Mouse (Mus musculus): ENCODE data around the gene Crygb. TPM values are rescaled to one million over a fixed set of nuclear protein-coding genes. Genes with fewer than 3 reads are reported as not detected.
"Not testable (repeated sequence)": the region's sequence is repeated elsewhere in the genome, so short reads cannot be mapped to it uniquely, and the experiment has no call there.

Gene Crygb
- polyA plus RNA-seq, 1 experiment from 2014 or later, result 0.99 TPM

DNA sequence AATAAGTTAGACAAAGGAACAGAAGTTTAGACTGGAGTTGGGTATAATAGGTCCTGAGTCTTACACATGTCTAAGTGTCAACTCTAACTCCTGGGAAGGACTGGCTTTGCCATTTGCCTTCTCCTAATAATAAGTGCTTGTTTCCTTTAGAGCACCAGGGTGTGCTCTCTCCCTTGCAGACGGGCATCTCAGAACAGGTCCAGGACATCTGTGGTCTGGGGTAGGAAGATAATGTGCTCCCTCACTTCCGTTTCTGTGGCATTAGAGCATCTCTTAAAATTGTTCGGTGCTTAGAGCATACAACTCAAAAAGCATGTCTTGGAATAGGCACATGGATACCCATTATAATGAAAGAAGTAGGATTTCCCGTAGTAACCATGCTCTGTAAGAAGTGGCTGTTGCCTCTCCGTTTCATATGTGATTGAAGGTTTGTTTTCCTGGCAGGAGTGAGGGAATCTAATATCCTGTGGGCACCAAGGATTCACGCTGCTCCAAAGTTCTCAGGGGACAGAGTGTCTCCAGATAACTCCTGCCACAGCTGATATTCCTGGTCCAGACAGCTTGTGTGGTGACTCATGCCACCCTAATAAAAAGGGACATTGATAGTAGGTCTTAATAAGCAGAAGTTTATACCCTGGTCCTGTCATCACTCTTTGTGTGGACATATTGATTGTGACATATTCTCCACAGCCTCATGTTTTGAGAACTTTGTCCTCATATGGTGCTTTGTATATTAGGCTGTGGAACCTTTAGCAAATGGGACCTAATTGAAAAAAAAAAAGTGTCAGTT is 6.7 kb upstream of the Crygb start:
- H3K9ac ChIP-seq, result no peak overlapping the region
- ATAC-seq (ENCODE audit: low FRiP score) (no peak), DNase-seq (ENCODE audit: low spot score) (no peak)
- no peaks in the 10 kb centered on the region for H3K36me3 ChIP-seq (replicated peaks; ENCODE audit: control insufficient read depth, insufficient read depth)
- 80% methylated on average over 6 of the region's 6 CpGs for WGBS
- H3K4me2 ChIP-seq (replicated peaks), result no peak overlapping the region
- H3K4me1 ChIP-seq (replicated peaks; ENCODE audit: control insufficient read depth, insufficient read depth, low read length), result no peaks in the 10 kb centered on the region
- no peak overlapping the region for H3K27ac ChIP-seq
- H3K9me3 ChIP-seq (ENCODE audit: control insufficient read depth, low read length), result no peaks in the 10 kb centered on the region
- no peaks in the 10 kb centered on the region for H3K27me3 ChIP-seq (ENCODE audit: control insufficient read depth, insufficient read depth, low read length)
- H3K4me3 ChIP-seq (replicated peaks; ENCODE audit: low read length), result no peak overlapping the region

- no peak overlapping the region for H3K27ac ChIP-seq
- DNase-seq (ENCODE audit: low spot score) (peak; percentile 40), ATAC-seq (ENCODE audit: low FRiP score) (no peak)
- H3K36me3 ChIP-seq (replicated peaks; ENCODE audit: control insufficient read depth, insufficient read depth), result no peaks in the 10 kb centered on the region
- H3K4me1 ChIP-seq (replicated peaks; ENCODE audit: control insufficient read depth, insufficient read depth, low read length), result no peaks in the 10 kb centered on the region
- H3K9ac ChIP-seq, result no peak overlapping the region
- no peaks in the 10 kb centered on the region for H3K27me3 ChIP-seq (ENCODE audit: control insufficient read depth, insufficient read depth, low read length)
- no peak overlapping the region for H3K4me2 ChIP-seq (replicated peaks)
- 21% methylated on average over 5 of the region's 5 CpGs for WGBS
- no peak overlapping the region for H3K4me3 ChIP-seq (replicated peaks; ENCODE audit: low read length)
- H3K9me3 ChIP-seq (ENCODE audit: control insufficient read depth, low read length), result no peaks in the 10 kb centered on the region
Measured at GRCm38 (mm10) chr1:65075607-65076006, 6.5 kb downstream of the Crygb start.

GRCm38 (mm10) chr1:65073589-65073988 is 8.5 kb downstream of the Crygb start, which contains the start of gene Crygc:
Gene Crygc, minus strand, starts transcription at chr1:65073689.
- DNase-seq (ENCODE audit: low spot score), result no peak
- Histone ChIP-seq H3K4me3 (replicated peaks; ENCODE audit: low read length) (no peak within 1 kb of the TSS), H3K4me2 (replicated peaks) (no peak within 1 kb of the TSS), H3K4me1 (replicated peaks; ENCODE audit: control insufficient read depth, insufficient read depth, low read length) (no peaks in the 10 kb centered on the region), H3K27ac (no peak within 1 kb of the TSS), H3K9me3 (ENCODE audit: control insufficient read depth, low read length) (no peaks in the 10 kb centered on the region), H3K36me3 (replicated peaks; ENCODE audit: control insufficient read depth, insufficient read depth) (no peaks in the 10 kb centered on the region), H3K27me3 (ENCODE audit: control insufficient read depth, insufficient read depth, low read length) (no peaks in the 10 kb centered on the region), H3K9ac (no peak within 1 kb of the TSS)
- WGBS, result 64% methylated on average over 6 of the region's 6 CpGs
- ATAC-seq (ENCODE audit: low FRiP score), result no peak

DNA sequence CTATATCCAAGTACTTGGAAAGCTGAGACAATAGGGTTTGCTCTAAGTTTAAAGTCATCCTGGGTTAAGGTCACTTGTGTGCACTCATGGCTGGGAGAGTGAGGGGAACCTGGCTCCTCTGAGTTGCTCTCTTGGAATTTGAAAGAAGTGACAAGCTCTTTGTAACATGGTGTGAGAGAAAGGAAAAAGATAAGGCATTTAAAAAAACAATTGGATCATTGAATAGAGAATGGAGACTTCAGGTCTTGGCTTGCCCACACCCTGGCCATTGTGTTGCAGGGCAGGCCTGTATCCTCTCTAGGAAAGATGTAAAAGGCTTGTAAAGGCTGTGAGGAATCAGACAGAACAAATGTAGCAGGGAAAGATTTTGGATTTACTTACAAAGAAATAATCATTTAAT is 14.2 kb downstream of the Crygb start:
- H3K27me3 ChIP-seq (ENCODE audit: control insufficient read depth, insufficient read depth, low read length), result no peaks in the 10 kb centered on the region
- H3K36me3 ChIP-seq (replicated peaks; ENCODE audit: control insufficient read depth, insufficient read depth), result no peaks in the 10 kb centered on the region
- H3K4me2 ChIP-seq (replicated peaks), result no peak overlapping the region
- H3K27ac ChIP-seq, result no peak overlapping the region
- no peak for DNase-seq (ENCODE audit: low spot score)
- H3K4me1 ChIP-seq (replicated peaks; ENCODE audit: control insufficient read depth, insufficient read depth, low read length), result no peaks in the 10 kb centered on the region
- no peak overlapping the region for H3K4me3 ChIP-seq (replicated peaks; ENCODE audit: low read length)
- no peaks in the 10 kb centered on the region for H3K9me3 ChIP-seq (ENCODE audit: control insufficient read depth, low read length)
- no peak for ATAC-seq (ENCODE audit: low FRiP score)
- H3K9ac ChIP-seq, result no peak overlapping the region

GRCm38 (mm10) chr1:65064201-65064600 is 17.9 kb downstream of the Crygb start:
- ATAC-seq (ENCODE audit: low FRiP score) (no peak), DNase-seq (ENCODE audit: low spot score) (no peak)
- Histone ChIP-seq H3K9me3 (ENCODE audit: control insufficient read depth, low read length) (no peaks in the 10 kb centered on the region), H3K4me3 (replicated peaks; ENCODE audit: low read length) (no peak overlapping the region), H3K9ac (no peak overlapping the region), H3K4me1 (replicated peaks; ENCODE audit: control insufficient read depth, insufficient read depth, low read length) (no peaks in the 10 kb centered on the region), H3K36me3 (replicated peaks; ENCODE audit: control insufficient read depth, insufficient read depth) (no peaks in the 10 kb centered on the region), H3K27ac (no peak overlapping the region), H3K27me3 (ENCODE audit: control insufficient read depth, insufficient read depth, low read length) (no peaks in the 10 kb centered on the region), H3K4me2 (replicated peaks) (no peak overlapping the region)
- 84% methylated on average over 15 of the region's 15 CpGs for WGBS

- no peak for ATAC-seq (ENCODE audit: low FRiP score)
- Histone ChIP-seq H3K27ac (no peak within 1 kb of the TSS), H3K4me1 (replicated peaks; ENCODE audit: control insufficient read depth, insufficient read depth, low read length) (no peaks in the 10 kb centered on the region), H3K4me2 (replicated peaks) (no peak within 1 kb of the TSS), H3K36me3 (replicated peaks; ENCODE audit: control insufficient read depth, insufficient read depth) (no peaks in the 10 kb centered on the region), H3K4me3 (replicated peaks; ENCODE audit: low read length) (no peak within 1 kb of the TSS), H3K9ac (no peak within 1 kb of the TSS), H3K9me3 (ENCODE audit: control insufficient read depth, low read length) (no peaks in the 10 kb centered on the region), H3K27me3 (ENCODE audit: control insufficient read depth, insufficient read depth, low read length) (no peaks in the 10 kb centered on the region)
- no peak for DNase-seq (ENCODE audit: low spot score)
- 48% methylated on average over 8 of the region's 8 CpGs for WGBS
Measured at GRCm38 (mm10) chr1:65063352-65063751, 18.7 kb downstream of the Crygb start, which contains the start of gene Crygd. Gene Crygd, minus strand, starts transcription at chr1:65063452.

DNA sequence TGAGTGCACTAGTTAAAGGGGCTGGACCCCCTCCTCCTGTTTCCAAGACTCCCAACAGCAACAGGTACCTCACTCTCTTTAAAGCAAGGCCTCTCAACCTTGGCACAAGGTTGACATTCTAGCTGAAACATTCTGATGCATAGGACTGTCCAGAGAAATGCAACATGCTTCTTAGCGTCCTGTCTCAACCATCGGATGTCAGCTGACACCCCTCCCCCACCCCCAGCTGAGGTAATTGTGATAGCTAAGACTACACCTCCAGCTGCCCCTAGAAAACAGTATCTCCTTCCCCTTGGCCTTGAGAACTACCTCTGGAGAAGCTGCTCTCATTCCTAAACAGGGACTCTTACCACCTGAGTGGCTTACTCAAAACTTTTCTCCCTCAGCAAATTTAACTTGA is 29.9 kb downstream of the Crygb start:
- Histone ChIP-seq H3K27me3 (ENCODE audit: control insufficient read depth, insufficient read depth, low read length) (no peaks in the 10 kb centered on the region), H3K36me3 (replicated peaks; ENCODE audit: control insufficient read depth, insufficient read depth) (no peaks in the 10 kb centered on the region), H3K4me3 (replicated peaks; ENCODE audit: low read length) (no peak overlapping the region), H3K4me2 (replicated peaks) (no peak overlapping the region), H3K9ac (no peak overlapping the region), H3K27ac (no peak overlapping the region), H3K4me1 (replicated peaks; ENCODE audit: control insufficient read depth, insufficient read depth, low read length) (no peaks in the 10 kb centered on the region), H3K9me3 (ENCODE audit: control insufficient read depth, low read length) (no peaks in the 10 kb centered on the region)
- ATAC-seq (ENCODE audit: low FRiP score) (no peak), DNase-seq (ENCODE audit: low spot score) (no peak)
- WGBS, result 43% methylated on average over 2 of the region's 2 CpGs

DNA sequence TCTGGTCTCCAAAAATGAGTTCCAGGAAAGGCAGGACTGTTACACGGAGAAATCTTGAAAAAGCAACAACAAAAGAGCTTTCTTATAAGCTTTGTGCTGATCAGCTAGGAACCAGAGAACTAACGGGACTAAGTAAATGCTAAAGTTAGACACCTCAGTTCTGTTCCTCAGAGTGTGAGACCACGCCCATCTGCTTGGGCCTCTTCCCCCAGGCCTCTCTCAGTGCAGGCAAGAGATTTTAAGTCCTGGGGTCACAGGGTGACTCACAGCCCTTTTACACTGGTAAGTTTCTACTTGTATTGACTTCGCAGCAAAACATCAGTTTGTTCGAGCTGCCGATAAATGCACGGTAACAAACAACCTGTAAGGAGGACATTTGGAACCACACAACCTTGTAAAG is 30.4 kb downstream of the Crygb start:
- WGBS, result 54% methylated on average over 7 of the region's 7 CpGs
- Histone ChIP-seq H3K9me3 (ENCODE audit: control insufficient read depth, low read length) (no peaks in the 10 kb centered on the region), H3K4me1 (replicated peaks; ENCODE audit: control insufficient read depth, insufficient read depth, low read length) (no peaks in the 10 kb centered on the region), H3K36me3 (replicated peaks; ENCODE audit: control insufficient read depth, insufficient read depth) (no peaks in the 10 kb centered on the region), H3K27me3 (ENCODE audit: control insufficient read depth, insufficient read depth, low read length) (no peaks in the 10 kb centered on the region), H3K4me3 (replicated peaks; ENCODE audit: low read length) (no peak overlapping the region), H3K27ac (no peak overlapping the region), H3K4me2 (replicated peaks) (no peak overlapping the region), H3K9ac (no peak overlapping the region)
- ATAC-seq (ENCODE audit: low FRiP score) (no peak), DNase-seq (ENCODE audit: low spot score) (no peak)

DNA sequence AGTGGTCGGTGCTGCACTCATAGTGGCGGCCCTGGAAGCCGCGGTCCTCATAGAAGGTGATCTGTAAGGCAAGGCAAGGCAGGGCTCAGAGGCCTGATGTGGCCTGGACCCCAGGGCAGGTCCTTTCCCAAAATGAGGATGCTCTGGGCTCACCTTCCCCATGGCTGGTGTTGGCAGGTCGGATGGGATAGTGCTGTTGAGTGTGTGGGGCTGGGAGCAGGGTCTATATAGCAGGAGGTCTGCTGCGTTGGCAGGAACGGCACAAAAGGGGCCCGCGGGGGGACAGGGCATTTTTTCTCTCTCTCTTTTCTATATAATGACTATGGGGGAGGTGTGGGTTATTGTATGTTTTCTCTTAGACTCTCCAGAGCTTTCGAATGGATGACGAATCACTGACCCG is 31.1 kb downstream of the Crygb start, which contains the start of gene Cryge:
Cryge (minus strand) TSS at position 198 of the 400 bp plus-strand sequence.
- not testable (repeated sequence) for DNase-seq (ENCODE audit: low spot score); H3K4me1 ChIP-seq (replicated peaks; ENCODE audit: control insufficient read depth, insufficient read depth, low read length); H3K36me3 ChIP-seq (replicated peaks; ENCODE audit: control insufficient read depth, insufficient read depth); H3K4me3 ChIP-seq (replicated peaks; ENCODE audit: low read length); H3K4me2 ChIP-seq (replicated peaks); ATAC-seq (ENCODE audit: low FRiP score); H3K27ac ChIP-seq; H3K27me3 ChIP-seq (ENCODE audit: control insufficient read depth, insufficient read depth, low read length); H3K9ac ChIP-seq; H3K9me3 ChIP-seq (ENCODE audit: control insufficient read depth, low read length)
- WGBS, result 40% methylated on average over 10 of the region's 12 CpGs

Measured in hindbrain, embryonic 14.5 days (tissue).